Mouse (Mus musculus): ENCODE measurements around the gene Gm17332.
"Not testable (repeated sequence)": the region's sequence is repeated elsewhere in the genome, so short reads cannot be mapped to it uniquely, and the experiment has no call there.

Gm17332 gene

GRCm38 (mm10) chr11:31182362-31182761 lies at the start of gene Gm17332:
Gene Gm17332, minus strand, starts transcription at chr11:31182462.
- no peak for DNase-seq (ENCODE audit: low spot score)

GRCm38 (mm10) chr11:31229966-31230365 lies 47.7 kb upstream of the Gm17332 start:
- no peak for DNase-seq (ENCODE audit: low spot score)

- no peak for DNase-seq (ENCODE audit: low spot score)
Measured at GRCm38 (mm10) chr11:31225359-31225758, 43.1 kb upstream of the Gm17332 start.

DNA sequence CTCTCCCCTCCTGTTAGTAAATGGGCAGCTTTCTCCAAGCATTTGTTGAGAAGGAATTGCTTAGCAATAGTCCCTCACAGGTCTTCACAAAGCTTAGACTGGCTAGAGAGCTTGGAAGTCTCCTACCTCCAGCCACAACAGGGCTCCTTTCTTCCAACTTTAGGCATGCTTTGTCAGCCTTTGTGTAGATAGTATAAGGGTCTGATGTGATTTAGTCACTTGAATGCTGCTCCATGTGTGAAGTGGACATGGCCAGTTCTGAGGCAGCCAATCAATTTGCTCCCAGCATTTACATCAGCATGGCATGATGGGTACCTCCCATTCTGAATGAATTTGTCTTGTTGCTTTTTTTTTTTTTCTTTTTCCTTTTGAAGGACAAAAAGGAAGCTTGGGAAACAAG lies 35.7 kb upstream of the Gm17332 start:
- no peak for DNase-seq (ENCODE audit: low spot score)

- DNase-seq (ENCODE audit: low spot score) = no peak
Measured at GRCm38 (mm10) chr11:31195621-31196363, 13.5 kb upstream of the Gm17332 start.

GRCm38 (mm10) chr11:31194761-31195160 lies 12.5 kb upstream of the Gm17332 start:
- no peak for DNase-seq (ENCODE audit: low spot score)

GRCm38 (mm10) chr11:31170052-31170646 lies 12.1 kb downstream of the Gm17332 start:
- DNase-seq (ENCODE audit: low spot score) = peak; percentile 70

- peak; percentile 23 for DNase-seq (ENCODE audit: low spot score)
Measured at GRCm38 (mm10) chr11:31169161-31170051, 12.9 kb downstream of the Gm17332 start.

- no peak for DNase-seq (ENCODE audit: low spot score)
Measured at GRCm38 (mm10) chr11:31168831-31169160, 13.5 kb downstream of the Gm17332 start.

DNA sequence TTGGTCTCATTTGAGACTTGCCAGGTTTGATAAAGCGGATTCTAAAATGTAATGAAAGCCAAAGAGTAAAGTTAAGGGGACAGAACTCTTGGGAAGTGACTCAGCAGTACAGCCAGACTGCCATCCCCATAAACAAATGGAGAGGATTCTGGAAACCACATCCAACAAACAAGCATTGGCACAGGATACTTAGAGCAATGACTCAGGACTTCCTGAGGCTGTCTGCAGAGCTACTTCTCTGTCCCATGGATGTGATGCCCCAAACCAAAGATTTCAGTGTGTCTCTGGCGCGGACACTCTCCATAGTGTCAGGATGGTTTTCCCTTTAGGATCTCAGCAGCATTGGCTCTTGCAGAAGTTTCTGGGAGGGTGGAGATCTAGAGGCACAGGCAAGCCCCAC lies 25.2 kb downstream of the Gm17332 start:
- DNase-seq (ENCODE audit: low spot score) = no peak

DNA sequence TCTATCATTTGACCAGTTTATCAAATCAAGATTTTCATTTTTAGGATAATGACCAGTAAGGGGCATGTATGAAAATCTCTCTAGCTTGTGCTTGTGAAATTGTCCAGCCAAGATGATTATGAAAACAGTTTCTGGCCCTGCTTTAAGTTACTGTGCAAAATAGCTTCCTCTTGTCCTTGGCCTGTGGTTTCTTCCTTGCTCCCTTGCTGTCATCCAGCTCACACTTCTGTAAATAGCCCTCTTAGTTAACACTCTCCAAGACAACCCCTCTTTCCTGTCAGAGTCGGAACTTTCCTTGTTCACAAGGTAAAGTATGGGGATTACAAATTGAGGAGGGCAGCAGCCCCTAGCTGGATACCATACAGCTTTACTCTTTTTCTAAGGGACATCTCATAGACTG lies 43.9 kb downstream of the Gm17332 start:
- not testable (repeated sequence) for DNase-seq (ENCODE audit: low spot score)

- DNase-seq (ENCODE audit: low spot score) = not testable (repeated sequence)
Measured at GRCm38 (mm10) chr11:31134824-31135223, 47.4 kb downstream of the Gm17332 start.

- not testable (repeated sequence) for DNase-seq (ENCODE audit: low spot score)
Measured at GRCm38 (mm10) chr11:31133726-31134125, 48.5 kb downstream of the Gm17332 start.
